Mouse (Mus musculus) T-helper 2 cell (primary cell): ENCODE results near the gene Tmem248.

Experiments
- in situ Hi-C: fragments of 300-600 bp; cut with MboI, MseI; formaldehyde crosslinking; loops from one replicate; pipeline ENCODE4 v1.15.1; 2025; ENCODE audit warnings: high pct_unique_total_duplicates

The Tmem248 gene

GRCm38 (mm10) chr5:130200233-130201029 lies 16.4 kb upstream of the Tmem248 start:
- in situ Hi-C loops: loop anchor here (25.0 kb wide), 1 partner anchor 463 kb away; the partner anchor contains the start of gene Nipsnap2

DNA sequence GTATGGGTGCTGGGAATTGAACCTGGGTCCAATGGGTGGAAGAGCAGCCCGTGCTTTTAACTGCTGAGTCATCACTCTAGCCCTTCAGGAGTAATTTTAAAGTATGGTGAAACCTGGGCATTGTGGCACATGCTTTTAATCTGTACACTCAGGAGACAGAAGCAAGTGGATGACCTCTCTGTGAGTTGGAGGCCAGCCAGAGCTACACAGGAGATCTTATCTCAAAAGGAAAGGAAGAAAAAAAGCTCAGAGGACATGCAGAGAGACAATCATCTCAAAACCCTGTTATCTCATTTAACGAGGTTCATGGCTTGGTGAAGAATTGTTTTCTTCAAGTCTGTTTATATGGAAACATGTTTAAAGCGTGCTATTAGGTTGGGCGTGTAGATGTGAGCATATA lies 12.9 kb upstream of the Tmem248 start:
- in situ Hi-C loops: loop anchor here (25.0 kb wide), 1 partner anchor 467 kb away; the partner anchor contains the start of gene Nipsnap2

DNA sequence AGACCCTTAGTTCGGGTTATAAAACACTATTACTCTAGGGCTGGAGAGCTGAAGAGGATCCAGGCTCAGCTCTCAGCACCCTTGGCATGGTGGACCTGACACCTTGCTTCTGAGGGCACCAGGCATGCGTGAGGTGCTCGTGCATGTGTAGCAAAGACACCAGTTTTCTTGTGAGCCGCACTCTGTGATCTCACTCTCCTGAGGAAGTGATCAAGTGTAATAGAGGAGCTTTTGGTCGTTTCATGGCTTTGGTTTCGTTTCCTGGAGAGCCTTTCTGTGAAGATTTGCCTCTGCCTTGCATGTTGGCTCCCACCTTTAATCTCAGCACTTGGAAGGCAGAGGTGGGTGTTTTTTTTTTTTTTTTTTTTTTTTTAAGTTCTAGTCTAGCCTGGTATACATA lies 12.3 kb upstream of the Tmem248 start:
- in situ Hi-C loops: loop anchor here (25.0 kb wide), 1 partner anchor 467 kb away; the partner anchor contains the start of gene Nipsnap2

DNA sequence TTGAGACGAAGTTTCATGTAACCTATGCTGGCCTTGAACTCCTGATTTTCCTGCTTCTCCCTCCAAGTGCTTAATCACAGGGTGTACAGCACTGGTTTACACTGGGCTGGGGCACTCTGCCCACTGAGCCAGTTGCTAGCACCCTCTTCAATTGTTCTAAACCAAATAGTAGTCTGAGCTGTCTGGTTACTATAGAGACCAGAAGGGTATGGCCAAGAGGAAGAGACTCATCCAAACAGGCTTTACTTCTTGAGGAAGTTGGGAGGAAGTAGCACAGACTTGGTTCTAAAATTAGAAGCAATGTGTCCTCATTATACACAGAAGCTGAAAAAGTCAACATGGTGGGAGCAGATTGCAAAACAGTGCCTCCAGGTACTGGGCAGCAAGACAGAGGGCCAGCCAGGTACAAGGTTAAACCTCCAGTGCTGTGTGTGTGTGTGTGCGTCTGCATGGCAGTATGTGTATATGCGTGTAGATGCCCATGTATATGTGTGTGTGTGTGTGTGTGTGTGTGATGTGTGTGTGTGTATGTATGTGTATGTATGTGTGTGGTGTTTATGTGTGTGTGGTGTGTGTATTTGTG lies 11.3 kb upstream of the Tmem248 start:
- in situ Hi-C loops: loop anchor here (25.0 kb wide), 1 partner anchor 468 kb away; the partner anchor contains the start of gene Nipsnap2

DNA sequence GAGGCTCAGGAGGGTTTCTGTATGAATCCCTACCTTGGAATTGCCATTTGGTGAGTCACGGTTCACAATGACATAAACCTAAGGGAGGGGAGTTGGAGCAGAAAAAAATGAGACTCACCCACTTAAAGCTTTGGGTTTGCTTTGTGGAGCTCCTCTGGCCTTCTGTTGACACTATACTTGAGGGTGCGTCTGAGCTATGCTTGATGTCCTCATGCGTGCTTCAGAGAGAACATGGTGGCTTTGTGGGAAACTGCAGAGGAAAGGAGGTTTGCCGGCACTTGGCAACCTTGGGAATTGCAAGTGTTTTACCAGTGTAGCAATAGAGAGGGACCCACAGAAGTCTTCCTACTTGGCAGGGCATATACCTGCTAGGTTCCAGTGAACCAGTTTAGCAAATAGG lies 9.6 kb upstream of the Tmem248 start:
- in situ Hi-C loops: loop anchor here (25.0 kb wide), 1 partner anchor 470 kb away; the partner anchor contains the start of gene Nipsnap2

DNA sequence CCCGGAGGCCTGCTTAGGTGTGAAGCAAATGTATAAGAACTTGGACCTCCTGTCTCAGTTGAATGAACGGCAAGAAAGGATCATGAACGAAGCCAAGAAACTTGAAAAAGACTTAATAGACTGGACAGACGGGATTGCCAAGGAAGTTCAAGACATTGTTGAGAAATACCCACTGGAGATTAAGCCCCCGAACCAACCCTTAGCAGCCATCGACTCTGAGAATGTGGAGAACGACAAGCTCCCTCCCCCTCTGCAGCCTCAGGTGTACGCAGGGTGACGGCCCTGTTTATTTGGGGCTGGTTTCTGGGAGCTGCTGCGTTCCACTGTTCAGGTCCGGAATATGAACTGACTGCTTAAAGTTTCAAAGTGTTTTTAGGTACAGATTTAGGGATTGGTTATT lies 3.9 kb upstream of the Tmem248 start:
- in situ Hi-C loops: loop anchor here (25.0 kb wide), 1 partner anchor 476 kb away; the partner anchor contains the start of gene Nipsnap2

- in situ Hi-C loops: loop anchor here (25.0 kb wide), 1 partner anchor 480 kb away; the partner anchor contains the start of gene Nipsnap2
Observed at GRCm38 (mm10) chr5:130217406-130217805, 525 bp downstream of the Tmem248 start.

DNA sequence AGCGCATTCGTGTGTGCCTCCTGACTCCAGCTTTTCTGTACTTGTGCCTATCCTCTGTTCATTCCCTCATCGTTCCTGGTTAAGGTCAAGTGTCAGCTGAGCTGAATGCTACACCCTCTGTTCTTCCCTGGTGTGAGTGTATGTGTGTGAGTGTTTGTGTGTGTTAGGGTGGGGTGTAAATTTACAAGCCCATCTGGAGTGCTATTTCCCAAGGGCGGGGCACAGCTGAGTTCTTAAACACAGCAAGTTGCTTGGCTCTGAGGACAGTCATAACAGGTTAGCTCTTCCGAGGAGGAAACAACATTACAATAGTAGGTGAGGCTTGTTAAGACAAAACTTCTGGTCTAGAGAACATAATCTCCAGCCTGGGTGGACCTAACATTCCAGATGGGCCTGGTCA lies 1.5 kb downstream of the Tmem248 start:
- in situ Hi-C loops: loop anchor here (25.0 kb wide), 1 partner anchor 481 kb away; the partner anchor contains the start of gene Nipsnap2

DNA sequence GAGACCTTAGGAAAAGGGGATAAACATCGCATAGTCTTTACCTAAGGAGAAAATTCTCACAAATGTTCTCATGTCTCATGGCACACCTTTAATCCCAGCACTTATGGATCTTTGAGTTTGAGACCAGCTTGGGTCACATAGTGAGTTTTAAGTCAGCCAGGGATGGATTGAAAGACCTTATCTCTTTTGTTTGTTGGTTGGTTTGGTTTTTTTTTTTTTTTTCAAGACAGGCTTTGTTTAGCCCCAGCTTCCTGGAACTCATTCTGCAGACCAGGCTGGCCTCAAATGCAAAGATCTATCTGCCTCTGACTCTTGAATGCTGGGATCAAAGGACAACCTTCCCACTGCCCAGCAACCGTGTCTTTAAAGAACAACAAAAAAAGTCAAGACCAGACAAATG lies 4.4 kb downstream of the Tmem248 start:
- in situ Hi-C loops: loop anchor here (25.0 kb wide), 1 partner anchor 484 kb away; the partner anchor contains the start of gene Nipsnap2

DNA sequence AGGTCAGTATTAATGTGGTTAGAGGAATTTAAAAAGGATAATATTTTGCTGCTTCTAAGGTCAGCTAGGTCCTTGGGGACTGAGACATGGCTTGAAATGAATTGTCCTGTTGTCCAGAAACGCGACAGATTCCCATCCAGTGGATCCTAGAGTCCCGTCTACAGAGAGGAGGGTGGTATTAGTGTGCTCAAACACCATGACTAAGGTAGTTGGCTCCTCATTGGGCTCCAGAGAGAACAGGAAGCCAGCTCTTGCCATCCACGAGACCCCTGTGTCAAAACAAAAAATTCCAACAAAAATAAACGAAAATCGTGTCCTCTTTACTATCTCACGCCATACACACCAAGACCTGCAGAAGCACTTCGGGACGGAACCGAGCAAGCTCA lies 4.9 kb downstream of the Tmem248 start:
- in situ Hi-C loops: loop anchor here (25.0 kb wide), 1 partner anchor 484 kb away; the partner anchor contains the start of gene Nipsnap2

- in situ Hi-C loops: loop anchor here (25.0 kb wide), 1 partner anchor 485 kb away; the partner anchor contains the start of gene Nipsnap2
Observed at GRCm38 (mm10) chr5:130222146-130223004, 5.5 kb downstream of the Tmem248 start.

GRCm38 (mm10) chr5:130226790-130227189 lies 9.9 kb downstream of the Tmem248 start:
- in situ Hi-C loops: no loop called here

GRCm38 (mm10) chr5:130228120-130228519 lies 11.2 kb downstream of the Tmem248 start:
- in situ Hi-C loops: no loop called here

DNA sequence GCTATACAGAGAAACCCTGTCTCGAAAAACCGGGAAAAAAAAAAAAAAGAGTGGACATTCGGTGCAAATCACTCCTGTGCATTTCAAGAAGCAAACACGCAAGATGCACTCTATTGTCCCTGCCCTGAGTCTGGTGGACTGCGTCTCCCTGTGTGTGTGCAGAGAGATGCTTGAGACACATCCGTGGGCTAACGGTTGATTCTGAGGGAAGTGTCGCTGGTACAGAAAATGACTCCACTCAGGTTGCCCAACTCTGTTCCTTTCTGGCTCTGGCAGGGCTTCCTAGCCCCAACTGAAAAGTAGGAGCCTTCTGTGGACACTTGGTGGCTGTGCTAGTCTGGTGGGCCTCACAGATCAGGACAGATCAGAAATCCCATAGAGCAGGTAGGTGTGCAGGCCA lies 19.4 kb downstream of the Tmem248 start:
- in situ Hi-C loops: no loop called here

- in situ Hi-C loops: no loop called here
Observed at GRCm38 (mm10) chr5:130239236-130239635, 22.4 kb downstream of the Tmem248 start.

DNA sequence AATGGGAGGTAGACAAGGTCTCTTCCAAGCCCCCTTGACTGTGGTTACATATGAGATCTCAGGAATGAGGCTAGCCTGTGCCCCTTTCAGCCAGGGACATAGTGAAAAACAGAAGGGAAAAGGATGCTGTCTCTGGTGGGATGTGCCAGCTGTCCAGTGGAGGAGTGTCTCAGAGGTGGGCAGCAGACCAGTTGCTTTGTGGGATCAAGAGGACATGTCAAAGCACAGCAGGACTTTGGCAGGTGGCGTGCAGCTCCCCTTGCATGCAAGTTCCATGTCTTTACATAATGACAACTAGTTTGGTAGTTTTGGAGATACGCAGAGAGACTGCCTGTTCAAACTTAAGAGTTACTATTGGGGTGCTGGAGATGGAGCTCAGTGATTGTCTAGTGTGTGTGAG lies 23.0 kb downstream of the Tmem248 start:
- in situ Hi-C loops: loop anchor here (5.0 kb wide), 1 partner anchor 448 kb away; no protein-coding TSS in a partner anchor

- in situ Hi-C loops: loop anchor here (5.0 kb wide), 1 partner anchor 449 kb away; no protein-coding TSS in a partner anchor
Observed at GRCm38 (mm10) chr5:130241426-130241825, 24.5 kb downstream of the Tmem248 start.

DNA sequence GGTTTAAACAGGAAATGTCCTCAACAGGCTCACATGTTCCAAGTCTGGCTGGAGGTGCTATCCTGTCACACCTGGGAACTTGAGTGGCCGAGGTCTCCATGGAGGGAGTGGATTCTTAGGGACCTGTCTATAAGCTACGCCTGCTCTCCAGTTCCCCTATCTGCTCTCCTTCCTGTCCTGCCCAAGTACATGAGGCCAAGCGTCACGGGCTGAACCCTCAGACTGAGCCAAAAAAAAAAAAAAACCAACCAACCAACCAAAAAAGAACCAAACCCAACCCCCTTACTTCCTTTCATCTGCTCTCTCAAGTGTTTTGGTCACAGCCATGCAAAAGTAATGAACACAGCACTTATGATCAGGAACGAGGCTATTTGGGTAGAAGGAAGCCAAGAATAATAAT lies 30.9 kb downstream of the Tmem248 start:
- in situ Hi-C loops: no loop called here

GRCm38 (mm10) chr5:130254164-130255016 lies 37.5 kb downstream of the Tmem248 start:
- in situ Hi-C loops: no loop called here

GRCm38 (mm10) chr5:130255017-130255720 lies 38.3 kb downstream of the Tmem248 start, which contains the start of the genes Sbds and Tyw1:
TSS of gene Sbds (minus strand) at chr5:130255530.
TSS of gene Tyw1 (plus strand) at chr5:130255619.
- in situ Hi-C loops: no loop called here
